Mouse (Mus musculus): ENCODE measurements around the gene Sh3gl1.

Gene Sh3gl1

DNA sequence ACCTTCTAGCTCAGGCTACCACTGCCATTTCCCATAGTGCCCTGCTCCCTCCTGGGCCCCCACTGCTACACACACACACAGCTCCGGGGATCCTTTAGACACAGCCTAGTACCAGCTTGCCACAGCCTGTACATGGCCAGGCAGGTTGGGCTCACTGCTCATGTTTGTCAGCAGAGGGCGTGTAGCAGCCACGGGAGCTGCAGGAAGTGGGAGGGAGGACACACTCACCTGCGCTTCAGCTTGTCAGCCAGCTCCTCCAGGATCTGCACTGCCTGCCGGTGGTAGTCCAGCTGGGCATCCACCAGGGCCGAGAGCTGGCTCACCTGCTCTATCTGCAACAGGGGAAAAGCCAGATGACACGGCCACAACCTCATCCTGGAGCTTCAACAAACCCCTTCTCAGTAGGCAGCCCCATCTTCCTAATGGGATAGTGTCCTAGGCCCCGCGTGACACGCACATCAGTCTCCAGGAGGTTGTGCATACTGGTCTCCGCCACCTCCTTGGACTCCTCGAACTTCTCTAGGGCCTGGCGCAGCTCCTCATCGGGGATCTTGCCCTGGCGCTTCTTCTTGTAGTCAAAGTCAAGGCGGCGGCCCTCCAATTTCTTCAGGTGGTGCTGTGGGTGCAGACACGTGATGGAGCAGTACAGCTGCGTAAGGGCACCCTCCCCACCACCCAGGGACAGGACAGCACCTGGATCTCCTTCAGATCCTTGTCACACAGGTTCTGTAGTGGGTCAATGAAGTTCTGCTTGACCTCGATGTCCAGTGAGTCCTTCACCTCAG lies 17.9 kb downstream of the Sh3gl1 start:
- peak; percentile 52 to 63 for DNase-seq

DNA sequence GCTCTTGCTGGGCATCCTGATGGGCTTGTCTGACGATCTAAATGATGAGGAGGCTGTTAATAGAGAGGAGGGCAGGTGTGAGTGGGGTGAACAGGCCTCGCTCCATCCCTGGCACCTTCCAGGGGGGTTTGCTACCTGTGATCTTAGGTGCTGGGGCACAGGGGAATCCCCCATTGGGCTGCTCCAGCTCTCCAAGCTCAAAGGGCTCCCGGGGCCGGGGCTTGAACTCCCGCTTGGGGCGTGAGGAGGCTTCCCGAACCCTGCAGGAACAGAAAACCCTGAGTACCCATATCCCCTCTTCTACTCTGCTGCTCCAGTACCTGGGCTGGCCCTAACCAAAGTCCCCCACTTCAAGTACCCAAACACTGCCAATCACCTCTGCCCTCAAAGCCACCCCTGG lies 18.6 kb downstream of the Sh3gl1 start:
- DNase-seq = no peak

DNA sequence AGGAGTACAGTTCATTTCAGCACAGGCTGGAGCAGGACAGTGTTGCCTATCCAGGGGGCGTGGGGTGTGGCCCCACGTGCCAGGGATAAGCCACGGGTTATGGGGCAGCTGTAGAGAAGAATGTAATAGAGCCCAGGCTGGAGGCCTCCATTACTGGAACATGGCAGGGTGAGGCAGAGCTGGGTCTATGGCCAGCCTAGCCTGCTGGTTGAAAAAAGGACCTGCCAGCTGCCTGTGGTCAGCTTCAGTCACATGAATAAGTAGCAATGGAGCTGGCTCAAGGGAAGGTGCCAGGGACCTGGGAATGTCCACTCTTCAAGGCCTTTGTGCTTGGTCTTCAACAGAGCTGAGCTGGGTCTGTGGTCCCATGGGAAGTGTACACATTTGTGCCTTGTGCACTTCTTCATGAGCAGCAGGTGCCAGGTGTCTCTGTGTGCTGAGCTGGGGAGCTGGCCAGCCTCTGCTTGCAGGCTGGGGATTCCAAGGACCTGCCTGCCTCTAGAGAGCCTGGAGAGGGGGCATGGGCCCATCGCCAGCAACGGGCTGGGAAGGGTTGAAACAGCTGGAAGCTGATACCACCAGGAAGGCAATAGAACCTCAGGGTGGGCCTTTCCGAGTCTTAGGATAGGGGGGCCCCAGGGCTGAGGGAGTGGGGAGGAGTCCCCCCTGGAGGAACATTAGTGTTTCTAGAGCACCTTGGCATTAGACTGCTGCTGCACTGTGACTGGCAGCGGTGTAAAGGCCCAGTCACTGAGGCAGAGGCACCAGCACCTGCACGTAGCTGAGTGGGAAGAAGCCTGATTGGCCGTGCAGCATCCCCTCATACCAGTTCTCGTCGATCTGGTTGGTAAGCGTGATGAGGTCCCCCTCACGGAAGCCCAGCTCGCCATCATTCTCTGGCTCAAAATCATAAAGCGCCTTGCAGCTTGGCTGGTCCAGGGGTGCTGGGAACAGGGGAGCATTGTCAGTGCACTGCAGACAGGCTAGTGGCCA lies 19.3 kb downstream of the Sh3gl1 start:
- DNase-seq = no peak

DNA sequence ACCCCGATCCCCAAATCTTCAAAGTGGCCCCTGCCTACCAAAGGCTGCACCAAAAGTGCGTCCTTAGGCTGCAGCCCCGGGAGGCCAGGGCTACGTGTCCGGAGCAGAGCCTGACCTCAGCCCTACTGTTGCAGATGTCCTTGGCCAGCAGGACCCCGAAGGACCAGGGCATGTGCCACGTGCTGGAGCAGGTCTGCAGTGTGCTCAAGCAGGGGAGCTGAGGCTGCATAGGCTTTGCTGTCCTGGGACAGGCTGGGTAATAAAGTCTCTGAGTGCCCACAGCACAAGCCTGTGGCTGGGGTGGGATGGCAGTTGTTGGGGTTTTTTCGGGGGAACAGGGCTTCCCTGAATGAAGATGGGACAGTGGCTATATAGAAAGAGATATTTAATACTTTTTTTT lies 20.1 kb downstream of the Sh3gl1 start:
- DNase-seq = no peak

DNA sequence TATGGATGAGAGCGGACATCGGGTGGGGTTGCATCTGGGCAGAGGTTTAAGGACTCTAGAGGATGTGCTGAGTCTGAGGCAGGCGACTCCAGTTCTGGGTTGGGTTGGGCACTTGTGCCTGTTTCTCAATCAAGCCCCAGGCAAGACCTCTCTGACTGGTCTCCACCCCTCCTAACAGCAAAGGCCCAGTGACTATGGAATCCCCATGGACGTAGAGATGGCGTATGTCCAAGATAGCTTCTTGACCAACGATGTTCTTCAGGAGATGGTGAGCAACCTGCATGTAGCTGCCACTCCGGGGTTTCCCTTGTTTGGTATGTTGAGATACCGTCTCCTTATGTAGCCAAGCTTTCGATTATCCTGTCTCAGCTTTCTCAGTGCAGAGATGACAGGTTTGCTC lies 21.1 kb downstream of the Sh3gl1 start:
- DNase-seq = no peak

DNA sequence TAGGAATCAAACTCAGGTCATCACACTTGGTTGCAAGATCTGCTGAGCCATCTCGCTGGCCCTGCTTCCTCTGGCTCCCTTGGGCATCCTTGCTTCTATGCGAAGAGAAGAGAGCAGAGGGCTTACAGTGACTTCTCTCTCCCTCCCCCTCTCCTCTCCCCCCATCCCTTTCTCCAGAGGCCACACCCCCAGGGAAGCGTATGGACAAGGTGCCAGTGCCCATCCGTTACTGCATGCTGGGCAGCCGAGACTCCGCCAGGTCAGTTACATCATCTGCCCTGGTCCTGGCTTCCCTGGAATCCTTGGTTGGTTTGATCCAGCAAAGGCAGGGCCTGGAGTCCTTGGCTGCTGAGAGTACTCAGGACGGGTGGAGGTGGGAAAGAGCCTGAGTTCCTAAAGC lies 25.0 kb downstream of the Sh3gl1 start:
- DNase-seq = no peak

DNA sequence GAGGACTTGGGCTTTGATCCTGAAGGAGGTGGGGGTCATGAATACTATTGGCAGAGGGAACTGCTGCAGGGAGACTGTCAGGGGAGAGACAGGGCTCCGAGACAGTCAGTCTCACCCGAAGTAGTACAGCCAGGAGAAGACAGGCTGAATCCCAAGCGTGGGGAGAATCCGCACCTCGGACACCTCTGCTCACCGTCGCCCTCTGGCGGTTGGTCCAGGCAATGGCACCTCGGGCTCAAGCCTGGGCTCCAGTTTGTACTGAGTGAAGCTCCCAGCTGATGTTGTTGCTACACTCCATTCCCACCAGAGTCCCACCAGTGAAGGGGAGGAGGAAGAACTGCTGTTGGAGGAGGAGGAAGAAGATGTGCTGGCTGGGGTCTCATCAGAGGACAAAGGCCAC lies 25.8 kb downstream of the Sh3gl1 start:
- DNase-seq = peak; percentile 53 to 78

DNA sequence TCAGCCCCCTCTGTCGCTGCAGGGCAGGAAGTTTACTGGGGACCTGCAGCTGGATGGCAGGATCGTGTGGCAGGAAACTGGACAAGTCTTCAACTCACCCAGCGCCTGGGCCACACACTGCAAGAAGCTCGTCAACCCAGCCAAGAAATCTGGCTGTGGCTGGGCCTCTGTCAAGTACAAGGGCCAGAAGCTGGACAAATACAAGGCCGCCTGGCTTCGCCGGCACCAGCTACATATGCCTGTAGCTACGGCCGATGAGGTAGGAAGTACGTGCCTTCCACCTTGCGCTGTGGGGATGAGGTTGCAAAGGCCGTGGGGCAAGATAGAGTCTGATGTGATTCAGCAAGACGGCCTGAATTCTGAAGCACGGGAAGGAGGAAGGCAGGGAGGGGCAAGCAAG lies 26.2 kb downstream of the Sh3gl1 start:
- DNase-seq = no peak

DNA sequence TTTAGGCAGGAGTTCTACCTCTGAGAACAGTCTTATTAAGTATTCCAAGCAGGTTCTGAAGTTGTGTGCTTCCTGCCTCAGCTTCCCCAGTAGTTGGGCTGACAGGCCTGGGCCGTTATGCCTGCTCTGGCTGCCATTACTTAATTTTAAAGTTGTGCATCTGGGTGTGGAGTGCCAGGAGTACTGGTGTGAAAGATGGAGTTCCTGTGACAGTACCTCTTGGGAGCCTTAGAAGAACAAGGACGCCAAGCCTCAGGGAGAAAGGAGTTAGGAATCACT lies 26.5 kb downstream of the Sh3gl1 start:
- DNase-seq = no peak

DNA sequence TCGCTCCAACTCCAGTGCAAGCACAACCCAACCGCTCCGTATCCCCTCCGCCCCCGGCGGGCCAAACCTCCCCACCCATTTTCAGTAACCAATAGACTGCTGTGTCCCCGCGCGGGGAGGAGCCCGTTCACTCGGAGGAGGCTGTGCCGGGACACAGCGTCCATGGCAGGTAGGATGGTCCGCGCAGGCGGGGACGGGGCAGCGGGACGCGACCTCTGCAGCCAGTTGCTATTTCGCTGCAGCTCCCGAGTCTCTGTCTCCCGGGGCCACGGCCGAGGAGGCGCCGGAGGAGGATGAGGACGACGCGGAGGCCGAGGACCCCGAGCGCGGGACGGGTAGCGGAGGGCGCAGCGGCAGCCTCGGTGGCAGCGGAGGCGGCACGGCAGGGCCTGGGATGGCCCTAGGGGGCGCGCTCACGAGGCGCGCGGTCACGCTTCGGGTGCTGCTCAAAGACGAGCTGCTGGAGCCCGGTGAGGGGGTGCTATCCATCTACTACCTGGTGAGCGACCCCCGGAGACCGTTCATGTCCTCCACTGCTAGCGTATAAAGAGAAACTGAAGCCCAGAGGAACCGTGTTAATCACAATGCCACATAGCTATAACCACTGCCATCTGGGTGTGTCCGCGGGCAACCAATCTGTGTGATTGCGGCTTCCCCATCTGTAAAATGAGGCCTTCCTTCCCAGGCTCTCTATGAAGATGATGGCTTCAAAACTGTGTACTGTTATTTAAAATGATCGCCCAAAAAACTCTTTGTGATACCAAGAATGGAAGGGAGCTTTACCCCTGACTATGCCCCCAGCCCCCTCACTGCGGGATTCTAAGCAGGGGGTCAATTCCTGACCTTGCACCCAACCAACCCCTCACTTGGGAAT lies 27.1 kb downstream of the Sh3gl1 start:
- DNase-seq = peak; percentile 85

DNA sequence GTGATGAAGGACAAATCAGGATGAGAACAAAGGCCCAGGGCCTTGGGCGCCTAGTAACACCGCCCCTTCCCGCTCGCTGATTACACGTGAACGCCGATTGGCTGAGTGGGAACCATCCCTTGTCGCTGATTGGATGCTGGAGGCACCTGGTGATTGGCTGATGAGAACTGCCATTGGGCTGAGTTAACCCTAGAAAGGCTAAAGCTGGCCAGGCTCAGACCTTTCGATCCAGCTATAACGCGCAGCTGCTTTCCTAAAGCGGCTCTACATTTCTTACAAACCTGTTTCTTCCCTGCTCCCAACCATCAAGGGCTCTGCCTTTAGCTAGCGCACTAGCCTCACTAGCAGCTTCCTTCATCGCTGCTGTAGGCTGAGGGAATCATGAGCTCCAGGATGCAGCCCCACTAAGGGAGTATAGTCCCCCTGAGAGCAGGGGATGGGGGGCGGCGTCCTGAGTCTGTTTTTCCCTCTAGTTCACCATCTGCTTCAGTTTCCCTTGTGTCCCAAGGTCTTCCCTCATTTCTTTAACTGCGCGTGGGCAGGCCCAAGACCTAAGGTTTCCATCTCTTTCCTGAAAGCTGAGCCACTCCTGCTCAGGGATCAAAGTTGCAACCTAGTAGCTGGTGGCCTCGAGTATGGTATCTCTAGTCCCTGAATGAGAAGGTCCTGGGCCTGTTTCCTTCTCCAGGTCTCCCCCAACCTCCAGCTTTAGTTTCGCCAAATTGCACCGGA lies 27.9 kb downstream of the Sh3gl1 start:
- peak; percentile 78 to 82 for DNase-seq

DNA sequence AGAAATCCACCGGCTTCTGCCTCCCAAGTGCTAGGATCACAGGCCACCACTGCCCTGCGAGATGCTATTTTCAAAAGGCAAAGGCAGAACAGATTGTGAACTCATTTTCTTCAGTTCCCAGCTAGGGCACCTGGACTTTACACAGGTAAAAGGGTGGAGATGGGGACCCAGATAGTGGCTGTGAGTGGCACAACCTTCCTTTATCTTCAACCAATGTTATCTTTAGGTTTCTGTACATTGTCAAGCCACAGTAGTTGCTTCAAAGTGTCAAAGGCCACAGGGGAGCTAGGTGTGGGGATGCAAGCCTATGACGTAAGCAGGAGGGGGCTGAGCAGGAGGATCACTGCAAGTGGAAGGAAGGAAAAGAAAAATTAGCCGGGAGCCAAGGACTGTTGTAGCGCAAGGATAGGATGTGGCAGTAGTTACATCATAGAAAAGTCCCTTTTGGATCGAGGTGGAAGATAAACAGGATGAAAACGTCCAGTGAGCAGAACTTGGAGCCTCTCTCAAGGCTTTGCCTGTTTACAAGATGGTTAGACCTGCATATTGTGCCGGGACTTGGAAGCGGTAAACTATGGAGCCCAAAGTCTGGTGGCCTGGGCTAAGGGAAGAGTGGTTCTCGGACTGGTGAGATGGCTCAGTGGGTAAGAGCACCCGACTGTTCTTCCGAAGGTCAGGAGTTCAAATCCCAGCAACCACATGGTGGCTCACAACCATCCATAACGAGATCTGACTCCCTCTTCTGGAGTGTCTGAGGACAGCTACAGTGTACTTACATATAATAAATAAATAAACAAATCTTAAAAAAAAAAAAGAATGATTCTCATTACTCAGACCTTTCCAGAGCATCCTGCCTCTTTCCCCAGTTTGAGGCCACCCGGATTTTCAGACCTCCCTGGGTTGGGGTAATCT lies 28.7 kb downstream of the Sh3gl1 start:
- DNase-seq = no peak

DNA sequence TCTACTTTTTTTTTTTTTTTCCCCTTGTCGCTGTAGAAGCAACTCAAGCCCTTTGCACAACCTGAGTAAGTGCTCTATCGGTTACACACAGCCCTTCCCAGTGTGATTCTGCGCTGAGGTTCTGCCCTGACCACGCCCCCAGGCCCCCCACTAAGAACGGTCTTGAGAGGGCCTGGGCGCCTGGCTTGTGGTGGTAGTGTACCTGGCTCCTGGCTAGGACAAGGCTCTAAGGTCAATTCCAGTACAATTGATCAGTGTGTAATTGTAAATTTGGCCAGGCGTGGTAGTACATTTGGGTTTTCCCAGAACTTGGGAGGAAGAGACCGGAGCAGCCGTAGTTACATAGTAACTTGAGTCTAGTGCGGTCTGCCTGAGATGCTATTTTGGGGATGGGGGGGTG lies 29.5 kb downstream of the Sh3gl1 start:
- DNase-seq = no peak

DNA sequence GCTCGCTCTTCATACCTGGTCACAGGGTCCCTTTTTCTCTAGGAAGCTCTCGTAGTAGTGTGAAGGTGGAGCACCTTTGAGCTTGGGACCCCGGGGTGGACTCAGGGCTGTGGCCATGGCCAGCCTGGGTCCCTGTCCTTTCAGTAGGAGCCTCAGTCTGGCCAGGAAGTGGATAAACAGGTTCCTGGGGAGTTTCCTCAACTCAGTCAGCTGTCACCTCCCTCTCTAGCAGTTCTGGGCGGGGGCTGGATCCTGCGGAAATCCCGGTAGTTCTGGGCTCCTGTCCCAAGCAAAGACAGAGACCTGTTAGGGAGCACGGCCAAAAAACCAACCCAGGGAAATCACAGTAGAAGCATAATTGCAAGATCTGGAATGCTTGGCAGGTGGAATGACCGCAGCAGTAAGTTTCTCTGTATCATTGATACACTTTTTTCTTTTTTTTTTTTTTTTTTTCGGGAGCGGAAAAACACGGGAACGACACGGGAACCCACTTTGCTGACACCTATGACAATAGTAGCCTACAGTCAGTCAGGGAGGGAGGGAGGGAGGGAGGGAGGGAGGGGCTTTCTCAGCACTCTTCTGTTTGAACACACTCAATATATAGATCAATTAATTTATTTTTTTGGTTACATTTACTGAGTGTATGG lies 30.9 kb downstream of the Sh3gl1 start, which contains the start of the genes Stap2 and Mpnd:
Gene Stap2, minus strand, starts transcription at position 170 of the 647 bp plus-strand sequence.
Gene Mpnd, plus strand, starts transcription at position 297 of the 647 bp plus-strand sequence.
- no peak for DNase-seq

DNA sequence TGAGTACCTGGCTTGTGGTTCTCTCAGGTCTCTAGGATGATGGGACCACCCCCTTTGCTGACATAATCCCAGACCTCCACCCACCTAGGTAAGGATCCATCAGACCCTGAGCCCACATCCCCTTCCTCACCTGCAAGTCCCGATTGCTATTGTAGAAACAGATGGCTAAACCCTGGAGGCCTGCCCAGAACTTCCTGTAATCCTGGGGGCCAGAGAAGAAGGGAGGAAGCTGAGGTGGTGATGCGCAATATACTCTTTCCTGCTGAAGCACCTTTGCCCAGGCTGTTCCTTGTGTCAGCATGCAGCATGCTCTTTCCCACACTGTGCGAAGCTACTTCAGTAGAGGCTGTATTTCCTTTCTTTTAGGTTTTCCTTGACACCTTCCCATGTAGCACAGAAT lies 33.4 kb downstream of the Sh3gl1 start:
- no peak for DNase-seq

DNA sequence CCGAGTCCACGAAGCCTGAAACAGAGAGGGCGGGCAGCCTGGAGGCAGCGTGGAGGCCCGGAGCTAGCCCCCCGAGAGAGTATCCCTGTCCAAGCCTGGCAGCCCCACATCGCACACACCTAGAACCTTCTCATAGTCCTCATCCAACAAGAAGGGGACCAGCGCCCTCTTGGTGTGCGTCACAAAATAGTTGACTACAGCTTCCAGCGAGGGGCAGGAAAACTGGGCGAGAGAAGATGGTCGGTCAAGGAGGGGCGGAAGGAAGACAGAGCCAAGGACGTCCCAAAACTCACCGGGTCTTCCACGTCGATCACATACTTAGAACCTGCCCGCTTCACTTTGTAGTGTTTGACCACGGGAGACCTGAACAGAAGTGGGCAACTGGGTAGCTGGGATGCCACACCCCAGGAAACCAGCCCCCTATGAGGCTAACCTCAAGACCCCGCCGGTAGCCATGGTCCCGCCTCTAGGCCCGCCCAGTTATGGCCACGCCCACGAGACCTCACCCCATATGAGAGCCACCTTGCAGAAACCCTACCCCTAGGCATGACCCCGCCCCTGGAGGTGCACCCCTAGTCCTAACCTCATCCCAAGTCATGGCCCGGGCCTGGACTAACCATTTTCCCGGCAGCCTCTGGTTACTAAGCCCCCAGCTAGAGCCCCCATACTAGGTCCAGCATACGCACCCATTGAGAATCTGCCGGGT lies 36.5 kb downstream of the Sh3gl1 start:
- DNase-seq = no peak

DNA sequence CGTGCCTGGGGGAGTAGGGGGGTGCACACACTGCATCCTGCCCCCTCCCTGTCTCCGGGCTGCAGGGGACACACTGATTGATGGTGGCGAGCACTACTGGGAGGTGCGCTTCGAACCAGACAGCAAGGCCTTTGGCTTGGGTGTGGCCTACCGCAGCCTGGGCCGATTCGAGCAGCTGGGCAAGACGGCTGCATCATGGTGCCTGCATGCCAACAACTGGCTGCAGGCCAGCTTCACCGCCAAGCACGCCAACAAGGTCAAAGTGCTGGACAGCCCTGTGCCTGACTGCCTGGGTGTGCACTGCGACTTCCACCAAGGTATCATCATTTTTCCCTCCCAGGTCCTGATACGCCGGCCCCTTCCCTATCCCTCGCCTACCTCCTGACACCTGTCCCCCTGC lies 40.4 kb downstream of the Sh3gl1 start:
- no peak for DNase-seq

DNA sequence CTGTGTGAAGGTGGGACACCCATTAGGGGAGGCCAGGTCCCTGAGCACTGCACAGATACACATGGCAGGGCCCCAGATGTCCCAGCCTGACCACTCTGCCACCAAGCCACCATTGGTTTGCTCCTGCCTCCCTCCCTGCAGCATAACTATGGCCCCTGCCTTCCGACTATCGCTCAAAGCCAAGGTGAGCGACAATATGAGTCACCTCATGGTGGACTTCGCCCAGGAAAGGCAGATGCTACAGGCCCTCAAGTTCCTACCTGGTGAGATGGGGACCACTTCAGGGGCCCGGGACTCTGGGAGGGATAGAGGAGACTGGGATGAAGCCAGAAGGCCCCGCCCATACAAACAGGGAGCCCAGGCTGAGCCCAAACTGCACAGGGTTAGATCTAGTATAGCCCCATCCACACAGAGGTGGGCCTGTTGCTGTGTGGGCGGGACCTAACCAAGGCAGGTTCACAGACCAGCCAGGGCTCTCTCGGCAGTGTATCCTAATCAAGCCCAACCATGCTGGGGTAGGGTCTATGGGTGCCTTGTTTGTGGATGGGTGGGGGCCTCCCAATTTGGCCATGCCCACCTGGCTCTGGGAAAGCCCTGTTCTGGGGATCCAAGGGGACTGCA lies 46.0 kb downstream of the Sh3gl1 start:
- DNase-seq = no peak

All from spleen, adult 18-20 months (tissue).